8 mouse cellular contexts compared by ENCODE assay signal in genomic region chr14:54463108-54463958, GRCm38 (mm10). TPM values are rescaled to one million over a fixed set of nuclear protein-coding genes. Genes with fewer than 3 reads are reported as not detected.
DNase-seq lines count a peak whose midpoint lies in the region; ATAC-seq and TF ChIP-seq lines count a peak whose summit lies in the region.

No protein-coding gene starts in this region.

- peak overlapping the region; percentile 93 for H3K27ac ChIP-seq in kidney, postnatal 0 days
- H3K27ac ChIP-seq in cortical plate, adult 2 months (ENCODE audit: insufficient read depth, low read length), result no peak overlapping the region
- 0 out of 2 replicates have a peak overlapping the region, but pooled peaks have one; percentile 2 for H3K27ac ChIP-seq in midbrain, postnatal 0 days (ENCODE audit: low read depth, low read length)

- H3K4me1 ChIP-seq in kidney, postnatal 0 days (replicated peaks; ENCODE audit: insufficient read depth, low read length), result 0 out of 2 replicates have a peak, but pooled peaks cover 3% of the 10 kb centered on the region
- no peaks in the 10 kb centered on the region for H3K4me1 ChIP-seq in cortical plate, adult 2 months (ENCODE audit: control insufficient read depth, insufficient read depth, low read length)
- no peaks in the 10 kb centered on the region for H3K4me1 ChIP-seq in midbrain, postnatal 0 days (ENCODE audit: insufficient read depth, low read length)

- no peak for DNase-seq in kidney, postnatal 0 days (ENCODE audit: low spot score)
- DNase-seq in kidney, postnatal 36 days, result no peak
- no peak for DNase-seq in midbrain, postnatal 0 days (ENCODE audit: low spot score)
- DNase-seq in adipocyte (ENCODE audit: low spot score), result no peak
- DNase-seq in layer of hippocampus, postnatal 25 days (ENCODE audit: extremely low spot score in 1 of 2, low spot score in 1 of 2), result no peak
- DNase-seq in left cerebral cortex, postnatal 14 days (ENCODE audit: low spot score in 2 of 2), result no peak

- peak overlapping the region; percentile 73 for H3K4me2 ChIP-seq in kidney, postnatal 0 days (ENCODE audit: low read length)
- H3K4me2 ChIP-seq in midbrain, postnatal 0 days (ENCODE audit: low read depth, low read length, poor library complexity, severe bottlenecking), result peak overlapping the region; percentile 85

- no peak for TF ChIP-seq CTCF in kidney, postnatal 0 days (IDR thresholded peaks at IDR 0.05; ENCODE audit: low read depth)
- no peak for TF ChIP-seq CTCF in cortical plate, adult 2 months (IDR thresholded peaks at IDR 0.05; ENCODE audit: extremely low read depth, insufficient read depth, low read length)
- no peak for TF ChIP-seq CTCF in midbrain, postnatal 0 days (IDR thresholded peaks at IDR 0.05)

- peak overlapping the region; percentile 80 for H3K4me3 ChIP-seq in kidney, postnatal 0 days (replicated peaks; ENCODE audit: low read depth, low read length)
- H3K4me3 ChIP-seq in cortical plate, adult 2 months (ENCODE audit: insufficient read depth, low read length), result peak overlapping the region; percentile 45
- peak overlapping the region; percentile 50 for H3K4me3 ChIP-seq in midbrain, postnatal 0 days (ENCODE audit: low read depth, low read length)

- 13% methylated on average over 12 of the region's 12 CpGs for whole genome bisulfite sequencing in kidney, postnatal 0 days
- 14% methylated on average over 12 of the region's 12 CpGs for WGBS in midbrain, postnatal 0 days

- TF ChIP-seq POLR2A in cortical plate, adult 2 months (IDR thresholded peaks at IDR 0.05; ENCODE audit: extremely low read depth, insufficient read depth, low read length), result no peak

- H3K27me3 ChIP-seq in kidney, postnatal 0 days (ENCODE audit: insufficient read depth, low read length), result no peaks in the 10 kb centered on the region
- H3K27me3 ChIP-seq in midbrain, postnatal 0 days (ENCODE audit: insufficient read depth, low read length), result no peaks in the 10 kb centered on the region

- intact Hi-C loops in left cerebral cortex, postnatal 14 days (cut with DNase I), result no loop called here

- peaks cover 17% of the 10 kb centered on the region for H3K36me3 ChIP-seq in kidney, postnatal 0 days (ENCODE audit: insufficient read depth, low read length)
- H3K36me3 ChIP-seq in midbrain, postnatal 0 days (ENCODE audit: insufficient read depth, low read length), result peaks cover 7% of the 10 kb centered on the region; the same call in 1 of the 2 replicates

- ATAC-seq in kidney, postnatal 0 days (replicated peaks; ENCODE audit: low FRiP score, low read depth), result peak; percentile 17; the same call in 1 of the 2 replicates
- peak; percentile 56 for ATAC-seq in inflammation-experienced regulatory T-cells, adult 6 months
- peak; percentile 14; the same call in 1 of the 2 replicates for ATAC-seq in midbrain, postnatal 0 days (ENCODE audit: low FRiP score)

- H3K9me3 ChIP-seq in kidney, postnatal 0 days (replicated peaks; ENCODE audit: low read length), result no peaks in the 10 kb centered on the region
- no peaks in the 10 kb centered on the region for H3K9me3 ChIP-seq in midbrain, postnatal 0 days (ENCODE audit: low read length)

- peak overlapping the region; percentile 85 for H3K9ac ChIP-seq in kidney, postnatal 0 days (ENCODE audit: low read depth, low read length)
- H3K9ac ChIP-seq in midbrain, postnatal 0 days (replicated peaks; ENCODE audit: low read length, poor library complexity, severe bottlenecking), result peak overlapping the region; percentile 53

RNA-seq across cellular contexts. Expression of gene Lrp10, which starts 0.6 kb away (rescaled TPM):
- polyA plus RNA-seq in kidney, postnatal 0 days (2015; fragmentation: Nextera tagmentation; extraction: Ambion mirVana), result 76.5 and 78.4 TPM in 2 replicates
- polyA plus RNA-seq in cortical plate, adult 2 months (2012; rRNA removed), result 33.0 and 33.3 TPM in 2 replicates
- polyA plus RNA-seq in inflammation-experienced regulatory T-cells, adult 6 months (2017; shearing (Covaris generic)), result 10 to 100 TPM; 52.5 to 66.4 (median 63.3) TPM
- total RNA-seq in midbrain, postnatal 0 days (2014; rRNA removed), result 40.2 and 42.1 TPM in 2 replicates
- polyA plus RNA-seq in midbrain, postnatal 0 days (2015; fragmentation: Nextera tagmentation; extraction: Ambion mirVana), result 29.7 and 31.9 TPM in 2 replicates
- total RNA-seq in layer of hippocampus, postnatal 25 days (2021), result 10 to 100 TPM; 32.1 to 34.6 TPM
- 10 to 100 TPM; 23.2 to 31.3 TPM for total RNA-seq in left cerebral cortex, postnatal 14 days (2021)

RNA-seq across cellular contexts. Expression of gene Rem2, which starts 12.6 kb away (rescaled TPM):
- 4.3 and 4.4 TPM in 2 replicates for polyA plus RNA-seq in kidney, postnatal 0 days (2015; fragmentation: Nextera tagmentation; extraction: Ambion mirVana)
- polyA plus RNA-seq in cortical plate, adult 2 months (2012; rRNA removed), result 6.0 and 7.9 TPM in 2 replicates
- polyA plus RNA-seq in inflammation-experienced regulatory T-cells, adult 6 months (2017; shearing (Covaris generic)), result under 1 TPM; 0.50 to 0.58 (median 0.57) TPM
- 35.6 and 47.4 TPM in 2 replicates for total RNA-seq in midbrain, postnatal 0 days (2014; rRNA removed)
- 33.0 and 34.0 TPM in 2 replicates for polyA plus RNA-seq in midbrain, postnatal 0 days (2015; fragmentation: Nextera tagmentation; extraction: Ambion mirVana)
- total RNA-seq in layer of hippocampus, postnatal 25 days (2021), result 10 to 100 TPM; 22.6 to 23.0 TPM
- 1 to 10 TPM; 7.4 to 9.6 TPM for total RNA-seq in left cerebral cortex, postnatal 14 days (2021)

RNA-seq across cellular contexts. Expression of gene Mmp14, which starts 31.9 kb away (rescaled TPM):
- polyA plus RNA-seq in kidney, postnatal 0 days (2015; fragmentation: Nextera tagmentation; extraction: Ambion mirVana), result 107 and 114 TPM in 2 replicates
- polyA plus RNA-seq in cortical plate, adult 2 months (2012; rRNA removed), result 11.0 and 11.5 TPM in 2 replicates
- under 1 TPM in 2 of 3 experiments, not detected in 1; 0.29 to 0.47 TPM for polyA plus RNA-seq in inflammation-experienced regulatory T-cells, adult 6 months (2017; shearing (Covaris generic))
- 46.4 and 48.9 TPM in 2 replicates for total RNA-seq in midbrain, postnatal 0 days (2014; rRNA removed)
- polyA plus RNA-seq in midbrain, postnatal 0 days (2015; fragmentation: Nextera tagmentation; extraction: Ambion mirVana), result 40.6 and 41.8 TPM in 2 replicates
- total RNA-seq in layer of hippocampus, postnatal 25 days (2021), result 10 to 100 TPM; 15.8 to 21.2 TPM
- 10 to 100 TPM; 19.0 to 22.0 TPM for total RNA-seq in left cerebral cortex, postnatal 14 days (2021)

RNA-seq across cellular contexts. Expression of gene Mrpl52, which starts 36.6 kb away (rescaled TPM):
- 357 and 408 TPM in 2 replicates for polyA plus RNA-seq in kidney, postnatal 0 days (2015; fragmentation: Nextera tagmentation; extraction: Ambion mirVana)
- polyA plus RNA-seq in cortical plate, adult 2 months (2012; rRNA removed), result 118 and 128 TPM in 2 replicates
- polyA plus RNA-seq in inflammation-experienced regulatory T-cells, adult 6 months (2017; shearing (Covaris generic)), result 100 to 1,000 TPM; 253 to 303 (median 292) TPM
- 98.6 and 104 TPM in 2 replicates for total RNA-seq in midbrain, postnatal 0 days (2014; rRNA removed)
- 296 and 303 TPM in 2 replicates for polyA plus RNA-seq in midbrain, postnatal 0 days (2015; fragmentation: Nextera tagmentation; extraction: Ambion mirVana)
- total RNA-seq in layer of hippocampus, postnatal 25 days (2021), result 100 to 1,000 TPM; 112 TPM
- 10 to 100 TPM; 79.5 to 91.5 TPM for total RNA-seq in left cerebral cortex, postnatal 14 days (2021)

RNA-seq across cellular contexts. Expression of gene Slc7a7, which starts 45.8 kb away (rescaled TPM):
- 27.8 and 36.4 TPM in 2 replicates for polyA plus RNA-seq in kidney, postnatal 0 days (2015; fragmentation: Nextera tagmentation; extraction: Ambion mirVana)
- polyA plus RNA-seq in cortical plate, adult 2 months (2012; rRNA removed), result 2.5 and 3.1 TPM in 2 replicates
- 1 to 10 TPM in 1 of 3 experiments, under 1 TPM in 2; 0.42 to 2.5 (median 0.49) TPM for polyA plus RNA-seq in inflammation-experienced regulatory T-cells, adult 6 months (2017; shearing (Covaris generic))
- total RNA-seq in midbrain, postnatal 0 days (2014; rRNA removed), result 3.9 and 7.7 TPM in 2 replicates
- 2.4 and 2.9 TPM in 2 replicates for polyA plus RNA-seq in midbrain, postnatal 0 days (2015; fragmentation: Nextera tagmentation; extraction: Ambion mirVana)
- total RNA-seq in layer of hippocampus, postnatal 25 days (2021), result 1 to 10 TPM; 1.5 to 1.9 TPM
- total RNA-seq in left cerebral cortex, postnatal 14 days (2021), result 1 to 10 TPM; 1.5 to 2.5 TPM
